8 mouse cellular contexts compared by ENCODE assay signal in genomic region chr7:71581746-71582145, GRCm38 (mm10).
DNase-seq lines count a peak whose midpoint lies in the region; TF ChIP-seq lines count a peak whose summit lies in the region.

No protein-coding gene starts in this region.

- peaks cover 4% of the 10 kb centered on the region for H3K4me1 ChIP-seq in heart, adult 2 months (ENCODE audit: control insufficient read depth, insufficient read depth, low read length)

- TF ChIP-seq POLR2A in heart, adult 2 months (IDR thresholded peaks at IDR 0.05; ENCODE audit: insufficient read depth, low read depth, low read length), result no peak

- no peaks in the 10 kb centered on the region for H3K27me3 ChIP-seq in heart, adult 2 months (ENCODE audit: control insufficient read depth, insufficient read depth, low read length)

- peak; percentile 41; the same call in 1 of the 2 replicates for TF ChIP-seq EP300 in heart, adult 2 months (IDR thresholded peaks at IDR 0.05; ENCODE audit: insufficient read depth, low read depth, low read length)

- no peak overlapping the region for H3K9ac ChIP-seq in heart, adult 2 months (ENCODE audit: low read depth, low read length)

- peak; percentile 55 for TF ChIP-seq CTCF in layer of hippocampus, adult 2 months (conservative IDR thresholded peaks at IDR 0.05)
- peak; percentile 72 for TF ChIP-seq CTCF in heart, adult 2 months (IDR thresholded peaks at IDR 0.05)

- WGBS in heart, adult 2 months, result 36% methylated on average over 3 of the region's 3 CpGs

- no peak for DNase-seq in layer of hippocampus, adult 2 months (ENCODE audit: low spot score in 2 of 2)
- DNase-seq in layer of hippocampus, postnatal 10 days (ENCODE audit: low spot score in 2 of 2), result no peak
- peak; percentile 37 for DNase-seq in adrenal gland, adult 8-10 months
- DNase-seq in heart, adult 2 months, result peak; percentile 36 to 67
- peak; percentile 82 to 83 for DNase-seq in kidney, postnatal 4 days
- peak; percentile 58 for DNase-seq in ovary, postnatal 36 days (ENCODE audit: low spot score)
- DNase-seq in right cerebral cortex, adult 18-20 months, result no peak
- no peak for DNase-seq in left cerebral cortex, adult 8-10 months (ENCODE audit: low spot score in 2 of 2)

- no peaks in the 10 kb centered on the region for H3K79me2 ChIP-seq in heart, adult 2 months (replicated peaks; ENCODE audit: control insufficient read depth, insufficient read depth, low read length)

- H3K27ac ChIP-seq in layer of hippocampus, adult 2 months, result no peak overlapping the region
- no peak overlapping the region; the same call in 1 of the 2 replicates for H3K27ac ChIP-seq in heart, adult 2 months

- H3K36me3 ChIP-seq in heart, adult 2 months (ENCODE audit: control insufficient read depth, insufficient read depth, low read length), result peaks cover 7% of the 10 kb centered on the region; the same call in 1 of the 2 replicates

- intact Hi-C loops in heart, adult 2 months (cut with DNase I), result loop anchor here (5.0 to 10.0 kb wide), 7 partner anchors 169 to 1217 kb away; partner anchors contain the start of gene Nr2f2

- H3K4me3 ChIP-seq in layer of hippocampus, adult 2 months, result no peak overlapping the region
- H3K4me3 ChIP-seq in heart, adult 2 months, result no peak overlapping the region

Comparison
In these comparisons a context has a peak if more than half of its experiments do, and no peak if none do; other contexts are left out.
1. DNase-seq: peak in adrenal gland, adult 8-10 months (single experiment), heart, adult 2 months (2 of 2), kidney, postnatal 4 days (2 of 2) and ovary, postnatal 36 days (single experiment); none in layer of hippocampus, adult 2 months (0 of 2), layer of hippocampus, postnatal 10 days (0 of 2), right cerebral cortex, adult 18-20 months (single experiment) and left cerebral cortex, adult 8-10 months (0 of 2).